Mouse (Mus musculus) lung, postnatal 36 days (tissue): ENCODE data around the gene 4932438H23Rik.

ENCODE experiments used
- DNase-seq: peaks from one replicate; pipeline ENCODE4 v3.0.0; 2022; ENCODE audit warnings: mixed read lengths

4932438H23Rik gene

DNA sequence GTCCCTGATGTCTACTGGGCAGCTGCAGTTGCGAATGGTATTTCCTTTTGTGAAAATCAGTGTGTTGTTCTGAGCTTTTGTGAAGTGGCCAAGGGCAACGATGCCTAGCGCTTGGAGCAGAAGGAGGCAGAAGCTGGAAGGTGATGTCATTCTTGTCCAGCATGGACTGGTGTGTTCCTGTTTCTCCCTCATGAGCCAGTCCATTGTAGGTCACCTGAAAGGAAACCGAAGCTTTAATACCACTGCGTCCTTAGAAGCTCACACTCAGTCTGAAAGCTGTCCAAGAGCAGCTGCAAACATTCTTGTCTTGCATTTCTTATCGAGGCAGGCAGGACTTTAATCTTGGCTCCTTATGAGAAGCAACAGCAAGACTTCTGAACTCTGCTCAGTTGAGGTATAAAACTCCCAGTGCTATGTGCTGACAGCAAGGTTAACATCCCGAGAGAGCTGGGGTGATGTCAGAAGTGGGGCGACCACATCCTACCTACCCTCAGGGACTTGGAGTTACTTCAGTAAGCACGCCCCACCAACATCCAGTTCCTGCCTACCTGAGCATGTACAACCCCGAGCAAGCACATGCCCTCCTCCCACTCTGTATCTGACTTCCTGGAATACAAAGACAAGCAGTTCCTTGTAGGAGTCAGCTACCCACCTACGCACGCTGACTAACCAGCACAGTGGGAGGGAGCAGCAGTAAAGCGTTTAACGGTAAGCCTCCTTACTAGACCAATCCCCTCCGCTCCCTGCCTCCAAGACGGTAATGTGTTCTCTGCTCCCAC, 38.7 kb downstream of the 4932438H23Rik start:
- DNase-seq = peak; percentile 37

DNA sequence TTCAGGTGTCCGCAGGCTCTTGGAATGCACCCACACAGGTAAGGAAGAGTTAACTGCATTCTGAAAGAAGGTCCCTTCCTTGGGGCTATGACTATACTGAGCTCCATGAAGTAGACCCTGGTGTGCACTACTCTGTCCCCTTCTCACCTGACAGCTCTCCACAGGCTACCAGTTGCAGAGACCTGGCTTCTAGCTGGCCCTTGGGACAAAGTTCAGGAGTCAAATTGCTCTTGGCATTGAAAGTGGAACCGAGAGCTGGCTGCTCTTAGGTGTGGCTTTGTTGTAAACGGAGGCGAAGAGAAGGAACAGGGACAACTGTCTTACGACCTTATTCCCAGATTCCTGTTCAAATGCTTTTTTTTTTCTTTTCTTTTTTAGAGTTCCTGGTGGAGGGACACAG, 39.8 kb downstream of the 4932438H23Rik start:
- DNase-seq = no peak

DNA sequence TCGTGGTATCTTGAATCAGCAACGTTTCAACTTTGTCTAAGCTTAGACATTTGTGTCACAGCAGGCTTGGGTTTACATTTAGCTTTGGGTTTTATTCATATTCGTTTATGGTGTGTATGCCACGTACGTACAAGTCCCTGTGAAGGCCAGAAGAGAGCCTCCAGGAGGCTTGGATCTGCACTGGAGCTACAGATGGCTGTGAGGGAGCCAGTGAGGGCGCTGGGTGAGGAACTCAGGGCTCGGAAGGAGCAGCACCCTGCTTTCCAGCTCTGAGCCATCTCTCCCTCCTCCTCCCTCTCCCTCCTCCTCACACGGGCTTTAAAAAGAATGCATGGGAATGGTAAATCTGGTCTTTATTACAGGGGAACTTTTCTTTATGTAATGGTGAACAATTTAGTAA, 41.3 kb downstream of the 4932438H23Rik start:
- DNase-seq = no peak

DNA sequence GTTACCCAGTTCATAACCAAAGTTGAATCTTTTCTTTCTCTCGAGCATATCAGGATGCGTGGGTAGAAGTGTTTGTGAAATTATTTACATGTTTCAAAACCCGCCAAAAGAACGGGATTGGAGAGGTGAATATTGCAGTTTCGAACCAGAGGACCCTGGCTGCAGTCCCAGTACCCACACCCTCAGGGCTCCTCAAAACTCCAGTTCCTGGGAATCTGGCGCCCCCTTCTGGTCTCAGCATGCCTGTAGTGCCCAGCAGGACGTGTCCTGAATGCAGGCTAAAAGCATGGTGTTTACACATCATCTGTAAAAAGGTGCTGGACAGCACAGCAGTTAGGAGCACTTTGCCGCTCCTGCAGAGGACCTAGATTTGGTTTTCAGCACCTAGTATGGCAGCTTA, 49.4 kb downstream of the 4932438H23Rik start:
- DNase-seq = peak; percentile 71

DNA sequence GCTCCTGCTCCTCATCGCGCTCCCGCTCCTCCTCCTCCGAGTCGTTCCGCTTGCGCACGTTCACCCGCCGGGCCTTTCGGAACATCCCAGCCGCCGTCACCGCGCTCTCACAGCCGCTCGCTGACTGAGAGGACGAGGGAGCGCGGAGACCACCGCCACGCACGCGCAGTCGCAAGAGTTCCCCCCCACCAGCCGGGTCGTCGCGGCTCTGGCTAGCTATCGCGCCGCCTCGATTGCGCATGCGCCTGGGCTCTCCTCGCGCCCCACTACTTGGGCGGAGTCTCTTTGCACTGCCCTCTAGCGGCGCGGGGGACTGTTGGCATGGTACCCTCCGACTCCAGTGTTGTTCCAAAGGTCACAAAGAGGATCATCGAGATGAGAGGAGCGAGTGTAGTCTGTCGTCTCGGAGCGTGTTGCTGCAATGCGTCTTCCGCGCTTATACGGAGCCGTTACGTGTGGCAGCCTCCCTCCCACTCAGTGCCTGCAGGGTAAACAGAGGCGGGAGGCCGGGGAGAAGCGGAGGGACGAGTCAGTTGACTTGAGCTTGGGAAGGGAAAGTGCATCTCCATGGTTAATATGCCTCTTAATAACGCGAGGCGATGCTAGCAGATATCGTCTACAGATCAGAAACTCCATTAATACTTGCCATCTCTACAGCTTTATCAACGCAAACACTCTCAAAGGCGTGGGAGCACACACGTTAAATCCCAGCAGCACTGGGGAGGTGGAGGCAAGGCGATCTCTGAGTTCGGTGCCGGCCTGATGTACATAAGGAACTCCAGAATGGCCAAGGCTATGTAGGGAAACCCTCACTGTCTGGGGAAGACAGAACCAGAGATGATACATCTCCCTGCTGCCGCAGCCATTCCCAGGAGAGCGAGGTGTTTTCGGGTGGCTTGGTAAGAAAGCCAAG, 50.4 kb downstream of the 4932438H23Rik start, which contains the start of gene Paxbp1:
TSS of gene Paxbp1 (minus strand) at position 274 of the 913 bp plus-strand sequence.
- peak; percentile 99 for DNase-seq

DNA sequence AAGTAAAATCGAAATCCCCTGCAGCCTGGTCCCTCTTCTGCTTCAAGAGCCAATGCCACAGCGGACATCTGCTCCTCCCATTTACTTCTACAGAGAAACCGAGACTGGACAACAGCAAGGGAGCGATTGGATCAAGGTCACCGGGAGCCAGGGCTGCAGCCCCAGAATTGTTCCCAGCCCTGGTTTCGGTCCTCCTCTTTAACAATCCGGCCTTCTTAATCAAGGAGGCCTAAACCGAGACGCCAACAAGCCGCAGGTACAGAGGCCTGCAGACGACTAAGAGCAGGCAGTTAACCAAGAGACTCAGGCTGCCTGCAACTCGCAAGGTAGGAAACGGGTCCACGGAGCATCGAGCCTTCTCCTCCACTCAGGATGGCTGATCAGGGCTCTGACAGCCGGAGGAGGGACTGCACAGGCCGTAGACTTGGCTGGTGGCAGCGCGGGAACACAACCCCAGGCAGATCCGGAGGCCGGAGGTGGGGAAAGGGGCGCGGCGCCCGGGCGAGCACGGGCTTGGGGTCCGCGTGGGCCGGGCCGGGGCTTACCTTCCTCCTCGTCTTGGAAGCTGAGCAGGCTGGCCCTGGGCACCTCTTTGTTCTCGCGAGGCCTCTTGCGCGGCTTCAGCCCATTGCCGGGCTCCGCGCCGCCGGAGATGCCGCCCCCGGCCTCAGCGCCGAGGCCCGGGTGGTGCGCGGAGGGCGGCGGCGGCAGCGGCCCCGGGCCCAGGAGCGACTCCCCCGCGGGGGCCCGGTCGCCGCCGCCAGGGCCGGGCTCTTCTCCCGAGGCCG, 51.3 kb downstream of the 4932438H23Rik start:
- peak; percentile 60 for DNase-seq

DNA sequence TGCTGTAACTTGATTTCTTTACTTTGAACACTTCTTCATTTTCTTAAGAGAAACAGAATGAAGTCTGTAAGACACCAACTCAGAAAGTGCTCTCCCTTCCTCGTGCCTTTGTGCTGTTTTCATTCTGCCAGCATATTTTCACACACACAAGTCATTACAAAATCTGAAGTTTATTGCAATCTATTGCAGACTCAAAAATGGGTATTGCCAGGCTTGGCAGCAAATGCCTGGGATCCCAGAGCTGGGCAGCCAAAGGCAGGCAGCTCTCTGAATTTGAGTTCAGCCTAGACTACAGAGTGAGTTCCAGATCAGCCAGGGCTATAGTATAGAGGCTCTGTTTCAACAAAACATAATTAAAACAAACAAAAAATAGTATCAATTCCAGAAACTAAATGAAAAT, 52.3 kb downstream of the 4932438H23Rik start:
- DNase-seq = no peak

DNA sequence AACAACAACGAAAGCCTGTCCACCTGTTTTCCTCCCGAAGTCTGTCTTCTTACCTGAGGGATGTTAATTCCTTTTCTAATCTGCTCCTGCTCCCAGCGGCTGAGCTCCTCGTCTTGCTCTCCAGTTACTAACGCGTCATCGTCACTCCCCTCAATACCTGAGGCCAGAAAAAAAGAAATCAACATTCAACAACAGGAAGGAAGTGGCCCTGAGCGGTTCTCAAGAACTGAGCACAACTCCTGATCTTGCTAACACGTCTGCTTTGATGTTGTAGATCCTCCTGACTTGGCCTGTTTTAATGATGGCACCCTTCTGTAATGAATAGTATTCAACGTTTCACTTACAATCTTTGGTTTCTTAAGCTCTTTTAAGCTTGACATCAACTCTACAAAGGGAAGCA, 59.1 kb downstream of the 4932438H23Rik start:
- DNase-seq = no peak

DNA sequence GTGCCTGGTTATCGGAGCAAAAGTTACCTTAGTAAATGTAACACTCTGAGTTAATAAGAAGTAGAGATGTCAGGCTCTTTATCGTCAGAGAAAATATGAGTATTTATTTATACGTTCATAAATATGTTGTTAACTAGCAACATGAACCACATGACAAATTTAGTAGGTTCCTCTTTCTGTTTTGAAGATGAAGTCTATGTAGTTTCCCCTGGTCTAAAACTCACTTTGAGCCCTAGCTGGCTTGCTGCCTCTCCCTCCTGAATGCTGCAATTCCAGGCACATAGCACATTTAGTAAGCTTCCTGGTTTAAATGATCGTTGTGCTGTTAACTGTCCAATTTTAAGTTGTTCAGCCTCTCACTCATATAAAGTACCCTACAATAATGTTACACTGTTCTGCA, 64.2 kb downstream of the 4932438H23Rik start:
- DNase-seq = no peak

DNA sequence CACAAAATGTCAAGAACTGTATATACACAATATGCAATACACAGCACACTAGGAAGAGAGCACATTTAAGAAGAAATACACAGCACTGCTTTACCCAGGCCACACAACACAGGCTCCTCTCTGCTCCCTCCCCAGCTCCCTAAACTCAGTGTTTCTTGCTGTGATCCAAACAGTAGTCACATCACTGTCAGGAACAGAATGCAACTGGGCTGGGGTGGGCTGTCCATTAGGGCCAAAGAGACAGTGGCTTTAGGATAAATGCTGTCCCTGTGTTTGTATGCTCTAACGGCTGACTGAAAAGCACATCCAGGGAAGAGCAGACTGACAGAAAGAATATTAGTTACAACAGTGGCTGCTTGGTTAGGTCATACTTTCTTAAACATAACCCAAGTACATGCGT, 65.0 kb downstream of the 4932438H23Rik start:
- DNase-seq = no peak

DNA sequence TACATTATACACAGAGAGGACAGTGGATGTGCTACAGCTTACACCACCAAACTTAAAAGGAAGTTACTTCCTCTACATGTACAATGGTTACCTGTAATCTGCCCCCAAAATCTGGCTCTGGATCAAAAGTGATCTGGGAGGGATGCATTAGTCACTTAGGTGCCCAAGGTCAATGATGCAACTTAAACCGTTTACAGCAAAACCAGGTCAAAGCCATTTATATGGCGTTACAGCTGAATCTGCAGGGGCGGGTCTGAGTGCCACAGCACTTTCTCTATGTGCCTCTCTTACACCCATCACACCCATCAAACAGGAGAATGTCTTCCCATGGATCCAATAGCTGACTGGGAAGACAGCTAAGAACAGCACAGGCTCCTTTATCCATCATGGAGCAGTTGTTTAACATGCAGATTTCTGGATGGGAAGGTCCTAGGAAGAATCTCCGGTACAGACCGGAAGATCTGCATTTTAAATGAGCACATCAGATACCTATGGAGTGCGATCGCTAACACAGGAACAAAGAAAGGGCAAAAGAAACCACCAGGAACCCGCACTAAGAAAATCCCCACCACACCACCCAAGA, 65.7 kb downstream of the 4932438H23Rik start:
- no peak for DNase-seq

DNA sequence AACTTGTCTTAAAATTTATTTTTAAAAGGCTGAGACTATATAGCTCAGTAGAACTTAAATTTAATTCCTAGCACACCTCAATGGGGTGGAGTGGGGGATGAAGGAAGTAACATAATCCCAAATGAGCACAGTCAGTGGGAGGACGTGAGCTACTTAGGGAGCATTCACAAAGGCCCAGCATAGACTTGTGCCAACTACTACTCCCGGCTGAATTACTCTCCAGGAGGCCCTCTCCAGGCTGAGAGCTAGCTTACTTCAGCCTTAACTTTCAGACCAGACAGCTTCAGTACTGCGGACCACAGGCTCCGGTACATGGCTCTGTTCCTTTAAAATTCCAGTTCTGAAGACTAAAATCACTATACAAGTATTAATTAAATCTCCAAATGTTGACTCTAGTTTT, 68.6 kb downstream of the 4932438H23Rik start:
- no peak for DNase-seq

DNA sequence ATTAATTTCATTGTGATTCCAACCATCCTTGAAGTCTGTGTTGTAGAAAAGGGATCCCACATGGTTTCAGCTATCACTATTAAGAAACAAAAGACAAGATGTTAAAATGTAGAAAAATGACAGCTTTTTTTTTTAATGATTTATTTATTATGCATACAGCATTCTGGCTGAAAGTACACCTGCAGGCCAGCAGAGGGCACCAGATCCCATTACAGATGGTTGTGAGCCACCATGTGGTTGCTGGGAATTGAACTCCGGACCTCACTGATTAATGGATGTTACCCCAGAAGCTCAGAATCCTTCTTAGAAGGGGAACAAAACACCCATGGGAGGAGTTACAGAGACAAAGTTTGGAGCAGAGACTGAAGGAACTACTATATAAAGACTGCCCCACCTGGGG, 71.5 kb downstream of the 4932438H23Rik start:
- DNase-seq = no peak

DNA sequence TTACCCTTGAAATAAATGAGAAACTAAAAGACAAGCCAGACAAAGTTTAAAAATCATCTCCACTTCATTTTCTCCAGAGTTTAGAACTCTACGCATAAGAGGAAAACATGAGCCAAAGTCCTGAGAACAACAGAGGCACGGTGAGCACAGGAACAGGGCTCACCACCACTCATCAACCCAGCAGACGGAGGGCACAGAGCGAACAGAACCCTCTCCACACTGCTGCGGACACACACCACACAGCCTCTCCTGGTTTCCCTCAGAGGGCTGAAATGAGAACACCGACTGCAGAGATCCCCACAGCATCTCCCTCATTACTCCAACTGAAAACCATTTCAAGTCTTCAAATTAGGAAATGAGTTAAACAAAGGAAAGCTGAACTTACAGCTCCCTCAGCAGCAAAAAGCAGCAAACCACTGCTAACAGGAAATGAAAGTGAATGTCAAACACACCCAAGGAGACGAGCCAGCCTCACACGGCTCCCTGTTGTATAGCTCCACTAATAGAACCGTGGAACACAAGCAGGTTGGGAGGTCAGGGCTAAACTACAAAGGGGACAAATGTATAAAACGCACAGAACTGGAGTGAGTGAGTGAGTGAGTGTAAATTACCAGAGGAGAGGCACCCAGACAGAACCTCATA, 74.0 kb downstream of the 4932438H23Rik start:
- DNase-seq = no peak

DNA sequence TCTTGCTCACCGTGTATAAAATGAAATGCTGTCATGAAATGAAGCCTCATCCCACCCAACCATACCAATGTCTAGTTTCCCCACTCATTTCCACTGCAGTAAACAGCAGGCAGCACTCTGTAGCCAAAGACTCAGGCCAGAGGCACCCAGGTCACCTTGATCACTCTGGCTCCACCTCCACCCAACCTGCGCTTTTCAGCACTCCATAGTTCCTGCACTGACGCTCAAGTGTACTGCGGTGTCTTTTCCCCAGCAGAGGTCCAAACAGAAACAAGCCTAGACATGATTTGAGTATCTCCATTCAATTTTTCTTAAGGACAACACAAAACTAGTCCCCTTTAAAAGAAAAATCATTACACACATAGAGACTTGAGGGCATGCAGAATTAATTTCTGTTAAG, 75.4 kb downstream of the 4932438H23Rik start:
- no peak for DNase-seq

DNA sequence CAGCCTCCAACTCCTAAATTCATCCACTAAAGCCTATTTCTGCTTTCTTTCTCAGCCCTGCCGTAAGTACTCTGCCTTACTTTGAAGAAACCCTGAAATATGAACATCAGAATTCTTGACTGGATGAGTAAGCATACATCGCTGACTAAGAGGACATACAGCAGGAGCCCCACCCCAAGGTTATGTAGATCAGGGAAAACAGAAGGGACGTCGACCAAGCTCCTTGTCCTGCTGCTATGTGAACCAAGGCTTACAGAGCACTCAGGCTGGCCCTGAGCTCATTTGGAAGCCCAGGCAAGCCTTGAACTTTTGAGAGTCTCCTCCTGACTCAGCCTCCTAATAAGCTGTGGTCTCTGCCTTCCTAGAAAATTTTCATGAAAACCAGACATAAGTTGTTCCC, 79.2 kb downstream of the 4932438H23Rik start:
- no peak for DNase-seq

DNA sequence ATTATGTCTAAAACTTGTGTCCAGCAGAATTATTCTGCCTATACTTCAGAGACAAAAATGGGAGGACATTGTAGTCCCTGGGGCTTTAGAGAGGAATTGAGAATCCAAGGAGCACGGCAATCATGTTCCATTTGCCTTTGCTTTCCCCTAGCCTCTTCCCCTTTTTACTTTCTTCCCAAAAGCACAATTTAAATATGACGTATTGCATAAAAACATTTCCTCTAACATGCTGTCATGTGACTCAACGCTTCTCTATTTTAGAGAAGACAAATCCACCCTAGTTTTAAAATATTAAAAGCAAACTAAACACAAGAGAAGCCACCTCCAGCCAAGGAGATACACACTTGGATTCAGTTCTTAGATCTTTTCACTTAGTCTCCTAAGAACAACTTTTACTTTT, 83.1 kb downstream of the 4932438H23Rik start:
- no peak for DNase-seq

DNA sequence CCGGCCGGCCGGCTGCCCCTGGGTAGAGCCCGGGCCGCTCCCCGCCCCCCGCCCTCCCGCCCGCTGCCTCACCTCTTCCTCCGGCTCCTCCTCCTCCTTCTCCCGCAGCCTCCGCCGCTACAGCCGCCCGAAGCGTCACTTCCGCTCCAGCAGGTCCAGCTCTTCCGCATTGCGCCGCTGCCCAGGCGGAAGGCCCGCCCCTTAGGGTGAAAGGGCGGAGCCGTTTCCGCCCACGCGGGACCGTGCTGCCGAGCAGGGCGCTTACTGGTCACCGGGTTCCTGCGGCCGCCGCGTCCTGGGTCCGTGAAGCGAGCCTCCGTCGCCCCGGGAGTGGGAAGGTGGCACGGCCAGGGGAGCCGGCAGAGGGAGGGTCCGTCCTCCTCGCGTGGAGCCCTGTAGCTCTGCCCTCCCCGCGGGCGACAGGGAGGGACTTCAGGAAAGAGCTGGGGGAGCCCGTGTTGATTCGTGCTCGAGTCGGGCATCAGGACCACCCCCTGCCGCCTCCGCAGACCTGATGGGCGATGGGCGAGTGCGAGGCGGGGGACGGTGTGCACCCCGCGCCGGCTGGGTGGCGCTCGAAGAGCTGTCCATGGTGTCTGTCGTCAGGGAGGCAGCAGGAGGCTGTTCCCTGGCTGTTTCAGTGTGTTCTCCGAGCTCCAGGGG, 83.8 kb downstream of the 4932438H23Rik start, which contains the start of gene Synj1:
TSS of gene Synj1 (minus strand) at position 288 of the 663 bp plus-strand sequence.
- DNase-seq = peak; percentile 93

DNA sequence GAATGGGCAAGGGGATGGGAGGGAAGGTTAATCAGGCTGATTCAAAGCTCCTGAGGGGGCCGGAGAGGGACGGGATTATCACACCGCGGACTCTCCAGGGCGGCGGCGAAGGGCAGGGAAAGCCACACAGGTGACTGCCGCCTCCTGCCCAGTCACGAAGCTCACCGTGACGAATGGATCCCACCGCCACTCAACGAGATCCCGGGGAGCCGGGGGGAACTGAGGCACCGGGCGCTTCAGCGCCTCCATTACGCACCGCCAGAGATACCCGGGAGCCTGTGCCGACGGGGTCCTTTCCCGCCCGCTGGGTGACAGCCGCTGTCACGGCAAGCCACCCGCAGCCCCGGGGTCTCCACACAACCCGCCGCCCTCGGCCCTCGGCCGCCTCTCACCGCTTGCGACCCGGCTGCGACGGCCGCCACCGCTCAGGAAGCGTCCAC, 84.3 kb downstream of the 4932438H23Rik start:
- DNase-seq = peak; percentile 16

DNA sequence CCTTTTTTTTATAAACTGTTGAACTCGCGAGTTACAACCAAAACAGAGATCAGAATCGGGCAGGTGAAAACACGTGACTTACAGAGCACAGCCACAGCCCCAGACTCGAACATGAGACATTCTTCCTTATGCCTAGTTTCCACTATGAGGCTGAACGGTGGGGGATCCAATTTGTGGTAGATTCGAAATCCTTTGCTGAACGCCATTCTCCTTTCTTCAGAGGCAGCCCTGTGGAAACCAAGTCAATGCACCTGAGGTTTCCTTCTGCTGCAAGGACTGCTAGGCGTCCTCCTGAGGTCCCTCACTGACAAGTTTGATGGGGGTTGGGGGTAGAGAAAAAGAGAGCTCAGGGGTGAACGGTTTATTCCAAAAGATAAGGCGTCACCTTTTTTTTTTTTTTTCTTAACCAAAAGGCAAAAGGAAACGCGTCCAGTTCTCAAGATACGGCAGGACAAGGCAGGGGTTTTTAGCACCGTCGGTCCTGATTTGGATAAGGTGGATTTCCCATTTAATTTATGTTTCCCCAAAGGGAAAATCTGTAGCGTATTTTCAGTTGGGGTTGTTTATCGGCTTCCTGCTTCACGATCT, 84.9 kb downstream of the 4932438H23Rik start:
- DNase-seq = no peak
